Mouse (Mus musculus) embryonic facial prominence, embryonic 11.5 days (tissue): Measurements from ENCODE around the gene Ddx50. TPM values are rescaled to one million over a fixed set of nuclear protein-coding genes. Genes with fewer than 3 reads are reported as not detected.
"Not testable (repeated sequence)": the region's sequence is repeated elsewhere in the genome, so short reads cannot be mapped to it uniquely, and the experiment has no call there.

Experiments
- ATAC-seq: fragments of 200-750 bp; cut with Nextera tagmentation; replicated peaks from 2 replicates; pipeline ENCODE4 v1.8.0; 2017; ENCODE audit warnings: low read depth; ENCODE audit not compliant: insufficient number of reproducible peaks, low FRiP score, low TSS enrichment
- DNase-seq: peaks from one replicate; pipeline ENCODE4 v3.0.0-alpha.2; 2015; ENCODE audit warnings: low spot score
- H3K27ac ChIP-seq: fragments of 300-500 bp; sonication (generic); replicated peaks from 2 replicates; pipeline ENCODE4 v1.5.1; 2014; ENCODE audit warnings: mild to moderate bottlenecking, low read depth, low read length, control low read depth
- H3K27me3 ChIP-seq: fragments of 300-500 bp; sonication (generic); 2 replicates; pipeline ENCODE4 v1.6.1; 2014; ENCODE audit warnings: mild to moderate bottlenecking, low read length, moderate library complexity, mixed read lengths; ENCODE audit not compliant: control insufficient read depth, insufficient read depth
- H3K36me3 ChIP-seq: fragments of 300-500 bp; sonication (generic); replicated peaks from 2 replicates; pipeline ENCODE4 v1.6.1; 2014; ENCODE audit warnings: low read depth, mild to moderate bottlenecking, low read length, moderate library complexity, mixed read lengths; ENCODE audit not compliant: control insufficient read depth, insufficient read depth
- H3K4me1 ChIP-seq: fragments of 300-500 bp; sonication (generic); 2 replicates; pipeline ENCODE4 v1.6.1; 2014; ENCODE audit warnings: low read length, mixed read lengths; ENCODE audit not compliant: control insufficient read depth, insufficient read depth
- H3K4me2 ChIP-seq: fragments of 300-500 bp; sonication (generic); 2 replicates; pipeline ENCODE4 v1.6.1; 2014; ENCODE audit warnings: low read depth, mild to moderate bottlenecking, control low read depth, low read length, moderate library complexity
- H3K4me3 ChIP-seq: fragments of 300-500 bp; sonication (generic); 2 replicates; pipeline ENCODE4 v1.5.1; 2014; ENCODE audit warnings: low read depth, low read length, control low read depth
- H3K9ac ChIP-seq: fragments of 300-500 bp; sonication (generic); replicated peaks from 2 replicates; pipeline ENCODE4 v1.6.1; 2014; ENCODE audit warnings: mild to moderate bottlenecking, control low read depth, low read length
- H3K9me3 ChIP-seq: fragments of 300-500 bp; sonication (generic); replicated peaks from 2 replicates; pipeline ENCODE4 v1.6.1; 2016; ENCODE audit warnings: mild to moderate bottlenecking, low read length, inconsistent platforms, mixed read lengths; ENCODE audit not compliant: control insufficient read depth
- WGBS: fragments of 180-500 bp; shearing (Covaris S2); extraction: QIAGEN DNeasy Blood & Tissue Kit; methylation state at CpG from one replicate; pipeline ENCODE4 v1.1.7; 2014; 5-methylcytosine and 5-hydroxymethylcytosine counted together
- polyA plus RNA-seq: library from polyadenylated mRNA; unstranded; fragments of >200 nt; fragmentation: Nextera tagmentation; extraction: Ambion mirVana; gene quantifications from 2 replicates; pipeline ENCODE4 v1.2.1, GENCODE M21; 2014

Gene Ddx50
- polyA plus RNA-seq, 1 experiment from 2014 or later, result 187 TPM

GRCm38 (mm10) chr10:62599311-62599710, 51.7 kb downstream of the Ddx50 start:
- H3K4me2 ChIP-seq, DNase-seq, H3K27me3 ChIP-seq, H3K4me3 ChIP-seq, ATAC-seq, H3K9me3 ChIP-seq, H3K4me1 ChIP-seq, H3K9ac ChIP-seq, H3K27ac ChIP-seq, H3K36me3 ChIP-seq: not testable (repeated sequence)
- 94% methylated on average over 3 of the region's 3 CpGs for WGBS

DNA sequence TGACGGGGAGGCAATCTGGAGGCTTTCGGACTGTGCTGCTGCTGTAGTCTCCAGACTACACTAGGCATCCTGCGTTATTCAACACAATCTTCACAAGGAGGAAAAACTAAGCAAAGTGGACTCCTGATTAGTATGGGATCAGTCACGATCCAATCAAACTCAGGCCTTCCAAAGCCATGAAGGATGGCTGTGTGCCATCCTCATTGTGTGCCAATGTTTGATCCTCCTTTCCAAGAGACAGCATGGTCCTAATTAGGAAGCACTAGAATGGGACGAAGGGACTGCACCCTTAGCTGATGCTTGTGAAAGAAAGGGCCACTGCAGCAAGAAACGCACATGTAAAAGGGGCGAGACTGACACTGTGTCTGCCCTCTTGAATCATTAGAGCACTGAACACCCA, 58.5 kb downstream of the Ddx50 start:
- H3K36me3 ChIP-seq, result peaks cover 9% of the 10 kb centered on the region
- H3K27me3 ChIP-seq, result no peaks in the 10 kb centered on the region
- H3K4me2 ChIP-seq, result no peak overlapping the region
- H3K4me3 ChIP-seq, result no peak overlapping the region
- ATAC-seq (no peak), DNase-seq (no peak)
- H3K9ac ChIP-seq, result no peak overlapping the region
- 91% methylated on average over 7 of the region's 7 CpGs for WGBS
- no peaks in the 10 kb centered on the region for H3K9me3 ChIP-seq
- no peaks in the 10 kb centered on the region for H3K4me1 ChIP-seq
- no peak overlapping the region for H3K27ac ChIP-seq

DNA sequence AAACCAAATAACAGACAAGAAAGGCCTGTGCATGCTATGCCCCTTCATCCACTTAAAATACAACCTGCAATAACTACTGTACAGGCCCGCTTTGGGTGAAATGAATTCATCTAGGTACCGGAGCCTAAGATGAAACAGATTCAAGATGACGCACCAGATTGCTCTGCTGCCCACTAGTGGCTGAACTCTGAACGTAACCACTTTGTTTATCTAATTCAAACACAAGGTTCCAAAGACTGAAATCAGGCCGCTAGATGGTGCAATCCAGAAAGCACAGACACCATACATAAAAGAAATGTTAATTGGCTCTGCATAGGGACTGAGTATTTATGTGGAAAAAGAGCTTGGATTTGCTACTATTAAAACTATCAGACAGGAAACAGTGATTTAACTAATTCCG, 60.8 kb downstream of the Ddx50 start:
- H3K4me2 ChIP-seq, result no peak overlapping the region
- peak; percentile 94 for DNase-seq
- no peak overlapping the region for H3K4me3 ChIP-seq
- no peaks in the 10 kb centered on the region for H3K27me3 ChIP-seq
- no peaks in the 10 kb centered on the region for H3K4me1 ChIP-seq
- peaks cover 12% of the 10 kb centered on the region for H3K36me3 ChIP-seq
- no peak overlapping the region for H3K9ac ChIP-seq
- H3K9me3 ChIP-seq, result no peaks in the 10 kb centered on the region
- ATAC-seq, result no peak
- H3K27ac ChIP-seq, result no peak overlapping the region
- WGBS, result 49% methylated on average over 6 of the region's 6 CpGs

DNA sequence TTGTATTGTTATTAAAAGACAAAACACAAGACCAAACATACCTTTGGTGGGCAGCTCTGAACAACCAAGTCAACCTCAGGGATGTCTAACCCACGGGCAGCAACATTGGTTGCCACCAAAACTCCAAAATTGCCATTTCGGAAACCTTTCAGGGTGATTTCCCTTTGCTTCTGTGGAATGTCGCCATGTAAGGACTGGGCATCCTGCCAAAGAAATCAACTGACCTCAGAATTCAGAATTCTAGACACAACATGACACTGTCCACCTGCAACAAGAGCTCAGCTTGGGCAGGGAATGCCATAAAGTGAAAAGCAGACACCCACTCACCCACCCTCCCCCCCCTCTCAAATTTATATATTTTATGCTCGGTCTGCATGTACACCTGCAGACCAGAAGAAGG, 62.4 kb downstream of the Ddx50 start:
- Histone ChIP-seq H3K9me3 (no peaks in the 10 kb centered on the region), H3K36me3 (peaks cover 13% of the 10 kb centered on the region), H3K4me2 (no peak overlapping the region), H3K4me3 (no peak overlapping the region), H3K4me1 (no peaks in the 10 kb centered on the region), H3K9ac (no peak overlapping the region), H3K27me3 (no peaks in the 10 kb centered on the region), H3K27ac (no peak overlapping the region)
- ATAC-seq (no peak), DNase-seq (no peak)
- WGBS, result 86% methylated on average over 4 of the region's 4 CpGs

- H3K27me3 ChIP-seq, result no peaks in the 10 kb centered on the region
These were observed 67.8 kb downstream of the Ddx50 start for GRCm38 (mm10) chr10:62583245-62583644.

DNA sequence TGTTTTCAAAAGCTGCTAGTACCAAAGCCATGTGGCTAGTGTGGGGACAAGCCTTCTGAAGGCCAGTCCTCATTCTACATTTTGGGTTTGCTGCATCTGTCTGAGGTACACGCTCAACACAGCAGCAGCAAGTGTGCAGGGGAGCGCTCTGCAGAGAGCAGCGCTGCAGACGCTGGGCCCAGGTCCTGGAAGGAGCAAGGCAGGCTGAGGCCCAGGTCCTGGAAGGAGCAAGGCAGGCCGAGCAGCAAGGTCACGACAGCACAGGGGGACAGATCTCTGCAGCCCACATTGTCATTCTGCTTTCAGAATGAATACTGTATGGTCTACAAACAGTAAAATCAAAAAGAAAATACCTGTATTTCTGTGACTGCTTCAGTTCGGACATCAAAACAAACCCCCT, 68.3 kb downstream of the Ddx50 start:
- ATAC-seq (no peak), DNase-seq (no peak)
- Histone ChIP-seq H3K4me2 (no peak overlapping the region), H3K4me3 (no peak overlapping the region), H3K4me1 (no peaks in the 10 kb centered on the region), H3K9me3 (no peaks in the 10 kb centered on the region), H3K36me3 (peaks cover 14% of the 10 kb centered on the region), H3K9ac (no peak overlapping the region), H3K27me3 (no peaks in the 10 kb centered on the region), H3K27ac (no peak overlapping the region)
- 82% methylated on average over 7 of the region's 7 CpGs for WGBS

More at GRCm38 (mm10) chr10:62583245-62583644, 67.8 kb downstream of the Ddx50 start:
- Histone ChIP-seq H3K9me3 (no peaks in the 10 kb centered on the region), H3K27ac (no peak overlapping the region), H3K9ac (no peak overlapping the region), H3K36me3 (peaks cover 14% of the 10 kb centered on the region), H3K4me2 (no peak overlapping the region), H3K4me3 (no peak overlapping the region), H3K4me1 (no peaks in the 10 kb centered on the region)
- ATAC-seq, result no peak
- 91% methylated on average over 1 of the region's 1 CpGs for WGBS
- no peak for DNase-seq

DNA sequence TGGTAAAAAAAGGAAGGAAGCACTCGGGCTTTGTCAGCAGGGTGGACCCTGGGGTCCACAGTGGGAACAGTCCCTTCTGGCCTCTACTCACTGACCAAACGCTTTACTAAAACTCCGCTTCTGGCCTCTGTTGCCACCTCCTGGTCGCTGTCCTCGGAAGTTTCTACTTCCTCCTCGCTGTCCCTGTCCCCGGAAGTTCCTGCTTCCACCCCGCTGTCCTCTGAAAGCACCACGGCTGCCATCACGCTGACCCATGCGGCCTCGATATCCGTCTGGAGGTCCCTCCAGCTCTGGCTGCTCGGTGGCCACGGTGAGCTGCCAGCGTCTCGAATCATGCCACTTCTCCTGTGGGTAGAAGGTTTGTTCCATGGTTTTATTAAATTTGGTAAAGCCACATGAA, 68.8 kb downstream of the Ddx50 start:
- H3K27ac ChIP-seq, result no peak overlapping the region
- H3K9ac ChIP-seq, result no peak overlapping the region
- DNase-seq, result no peak
- no peak overlapping the region for H3K4me3 ChIP-seq
- ATAC-seq, result no peak
- H3K4me1 ChIP-seq, result no peaks in the 10 kb centered on the region
- peaks cover 12% of the 10 kb centered on the region for H3K36me3 ChIP-seq
- H3K4me2 ChIP-seq, result no peak overlapping the region
- no peaks in the 10 kb centered on the region for H3K9me3 ChIP-seq
- 85% methylated on average over 17 of the region's 17 CpGs for WGBS
- no peaks in the 10 kb centered on the region for H3K27me3 ChIP-seq

DNA sequence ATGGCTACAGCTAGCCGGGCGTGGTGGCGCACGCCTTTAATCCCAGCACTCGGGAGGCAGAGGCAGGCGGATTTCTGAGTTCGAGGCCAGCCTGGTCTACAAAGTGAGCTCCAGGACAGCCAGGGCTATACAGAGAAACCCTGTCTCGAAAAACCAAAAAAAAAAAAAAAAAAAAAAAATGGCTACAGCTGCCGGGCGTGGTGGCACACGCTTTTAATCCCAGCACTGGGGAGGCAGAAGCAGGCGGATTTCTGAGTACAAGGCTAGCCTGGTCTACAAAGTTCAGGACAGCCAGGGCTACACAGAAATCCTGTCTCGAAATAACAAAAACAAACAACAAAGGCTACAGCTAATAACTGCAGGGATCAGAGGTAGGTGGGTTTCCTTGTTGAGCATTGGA, 71.9 kb downstream of the Ddx50 start:
- not testable (repeated sequence) for H3K9ac ChIP-seq, H3K36me3 ChIP-seq, DNase-seq, H3K4me1 ChIP-seq, H3K4me3 ChIP-seq, H3K9me3 ChIP-seq, ATAC-seq, H3K27me3 ChIP-seq, H3K4me2 ChIP-seq, H3K27ac ChIP-seq
- WGBS, result 91% methylated on average over 12 of the region's 13 CpGs
